Mouse (Mus musculus): ENCODE measurements around the gene Zmynd8.

- TF ChIP-seq CTCF (IDR thresholded peaks at IDR 0.05; ENCODE audit: low read depth, low read length) (no peak), EP300 (IDR thresholded peaks at IDR 0.05; ENCODE audit: insufficient read depth, low read depth, low read length) (no peak)
These were observed 57.0 kb downstream of the Zmynd8 start for GRCm38 (mm10) chr2:165841805-165842204.
